Mouse (Mus musculus): ENCODE data around the gene Id2. TPM values are rescaled to one million over a fixed set of nuclear protein-coding genes. Genes with fewer than 3 reads are reported as not detected.

Gene Id2
- total RNA-seq (2021): 1 to 10 TPM; 1.6 to 2.0 TPM
- long read RNA-seq, experiment 1: 0 reads
- long read RNA-seq, experiment 2, partial matches to known transcripts: 0 of 1 reads
- long read RNA-seq, experiment 2, other reads (novel, unspliced or antisense): 0 of 1 reads

- Histone ChIP-seq H3K27ac (peak within 1 kb of the TSS; percentile 87), H3K4me3 (peak within 1 kb of the TSS; percentile 93)
- DNase-seq: no peak
- intact Hi-C loops (cut with DNase I): loop anchor here (10.0 kb wide), 3 partner anchors 72 to 1218 kb away; no protein-coding TSS in a partner anchor
- no peak for TF ChIP-seq CTCF (IDR thresholded peaks at IDR 0.05)
These were observed at the start of gene Id2 for GRCm38 (mm10) chr12:25097052-25097209. Gene Id2 (minus strand): TSS chr12:25097140.

GRCm38 (mm10) chr12:25145344-25145698, 48.4 kb upstream of the Id2 start:
- no peak for DNase-seq
- intact Hi-C loops (cut with DNase I): no loop called here
- H3K27ac ChIP-seq: no peak overlapping the region
- H3K4me3 ChIP-seq: no peak overlapping the region
- no peak for TF ChIP-seq CTCF (IDR thresholded peaks at IDR 0.05)

GRCm38 (mm10) chr12:25144591-25145343, 47.8 kb upstream of the Id2 start:
- Histone ChIP-seq H3K4me3 (no peak overlapping the region), H3K27ac (no peak overlapping the region)
- no peak for TF ChIP-seq CTCF (IDR thresholded peaks at IDR 0.05)
- no peak for DNase-seq
- intact Hi-C loops (cut with DNase I): no loop called here

- Histone ChIP-seq H3K4me3 (peak overlapping the region; percentile 9; the same call in 1 of the 2 replicates), H3K27ac (peak overlapping the region; percentile 49; the same call in 1 of the 2 replicates)
- intact Hi-C loops (cut with DNase I): no loop called here
- TF ChIP-seq CTCF (IDR thresholded peaks at IDR 0.05): no peak
- no peak for DNase-seq
These were observed 46.6 kb upstream of the Id2 start for GRCm38 (mm10) chr12:25143492-25143891.

GRCm38 (mm10) chr12:25142251-25142650, 45.3 kb upstream of the Id2 start:
- H3K27ac ChIP-seq: no peak overlapping the region
- DNase-seq: no peak
- intact Hi-C loops (cut with DNase I): no loop called here
- H3K4me3 ChIP-seq: no peak overlapping the region
- TF ChIP-seq CTCF (IDR thresholded peaks at IDR 0.05): no peak

GRCm38 (mm10) chr12:25141311-25141710, 44.4 kb upstream of the Id2 start:
- intact Hi-C loops (cut with DNase I): no loop called here
- H3K27ac ChIP-seq: no peak overlapping the region
- H3K4me3 ChIP-seq: no peak overlapping the region
- DNase-seq: no peak
- no peak for TF ChIP-seq CTCF (IDR thresholded peaks at IDR 0.05)

GRCm38 (mm10) chr12:25140115-25140514, 43.2 kb upstream of the Id2 start:
- DNase-seq: no peak
- no peak overlapping the region for H3K4me3 ChIP-seq
- no peak overlapping the region for H3K27ac ChIP-seq
- no peak for TF ChIP-seq CTCF (IDR thresholded peaks at IDR 0.05)
- intact Hi-C loops (cut with DNase I): no loop called here

GRCm38 (mm10) chr12:25138616-25139015, 41.7 kb upstream of the Id2 start:
- intact Hi-C loops (cut with DNase I): no loop called here
- DNase-seq: no peak
- H3K4me3 ChIP-seq: no peak overlapping the region
- no peak for TF ChIP-seq CTCF (IDR thresholded peaks at IDR 0.05)
- H3K27ac ChIP-seq: no peak overlapping the region

GRCm38 (mm10) chr12:25132046-25132445, 35.1 kb upstream of the Id2 start:
- no peak for DNase-seq
- intact Hi-C loops (cut with DNase I): no loop called here
- no peak overlapping the region for H3K27ac ChIP-seq
- TF ChIP-seq CTCF (IDR thresholded peaks at IDR 0.05): no peak
- H3K4me3 ChIP-seq: no peak overlapping the region

GRCm38 (mm10) chr12:25127629-25128028, 30.7 kb upstream of the Id2 start:
- intact Hi-C loops (cut with DNase I): no loop called here
- DNase-seq: no peak
- no peak for TF ChIP-seq CTCF (IDR thresholded peaks at IDR 0.05)
- Histone ChIP-seq H3K4me3 (no peak overlapping the region), H3K27ac (no peak overlapping the region)

- no peak for TF ChIP-seq CTCF (IDR thresholded peaks at IDR 0.05)
- no peak for DNase-seq
- intact Hi-C loops (cut with DNase I): no loop called here
These were observed 29.3 kb upstream of the Id2 start for GRCm38 (mm10) chr12:25126228-25126627.

GRCm38 (mm10) chr12:25125239-25125776, 28.4 kb upstream of the Id2 start:
- intact Hi-C loops (cut with DNase I): no loop called here

More at GRCm38 (mm10) chr12:25126228-25126627, 29.3 kb upstream of the Id2 start:
- Histone ChIP-seq H3K4me3 (no peak overlapping the region), H3K27ac (no peak overlapping the region)

GRCm38 (mm10) chr12:25124431-25125238, 27.7 kb upstream of the Id2 start:
- no peak for DNase-seq
- intact Hi-C loops (cut with DNase I): no loop called here

More at GRCm38 (mm10) chr12:25125239-25125776, 28.4 kb upstream of the Id2 start:
- Histone ChIP-seq H3K27ac (no peak overlapping the region), H3K4me3 (no peak overlapping the region)
- no peak for TF ChIP-seq CTCF (IDR thresholded peaks at IDR 0.05)
- no peak for DNase-seq

More at GRCm38 (mm10) chr12:25124431-25125238, 27.7 kb upstream of the Id2 start:
- Histone ChIP-seq H3K27ac (no peak overlapping the region), H3K4me3 (no peak overlapping the region)
- TF ChIP-seq CTCF (IDR thresholded peaks at IDR 0.05): no peak
